Mouse (Mus musculus) hindbrain, postnatal 0 days (tissue): Measurements from ENCODE around the gene Myf6. TPM values are rescaled to one million over a fixed set of nuclear protein-coding genes. Genes with fewer than 3 reads are reported as not detected.

ENCODE experiments used
- ATAC-seq: fragments of 200-750 bp; cut with Nextera tagmentation; 2 replicates; pipeline ENCODE4 v1.8.0; 2017; ENCODE audit warnings: mild to moderate bottlenecking, moderate TSS enrichment, moderate library complexity
- DNase-seq: peaks from one replicate; pipeline ENCODE4 v3.0.0-alpha.2; 2015; ENCODE audit warnings: low spot score
- H3K27ac ChIP-seq: fragments of 300-500 bp; sonication (generic); 2 replicates; pipeline ENCODE4 v1.5.1; 2014; ENCODE audit warnings: mild to moderate bottlenecking
- H3K27me3 ChIP-seq: fragments of 300-500 bp; sonication (generic); 2 replicates; pipeline ENCODE4 v1.6.1; 2014; ENCODE audit warnings: low read length, mixed read lengths; ENCODE audit not compliant: insufficient read depth
- H3K36me3 ChIP-seq: fragments of 300-500 bp; sonication (generic); 2 replicates; pipeline ENCODE4 v1.6.1; 2014; ENCODE audit warnings: low read length, mixed read lengths; ENCODE audit not compliant: insufficient read depth
- H3K4me1 ChIP-seq: fragments of 300-500 bp; sonication (generic); 2 replicates; pipeline ENCODE4 v1.6.1; 2014; ENCODE audit warnings: antibody characterized with exemption, low read length, mixed read lengths; ENCODE audit not compliant: insufficient read depth
- H3K4me2 ChIP-seq: fragments of 300-500 bp; sonication (generic); 2 replicates; pipeline ENCODE4 v1.6.1; 2014; ENCODE audit warnings: low read depth, mild to moderate bottlenecking, low read length, moderate library complexity, mixed read lengths
- H3K4me3 ChIP-seq: fragments of 300-500 bp; sonication (generic); 2 replicates; pipeline ENCODE4 v1.5.1; 2014; ENCODE audit warnings: low read length
- H3K9ac ChIP-seq: fragments of 300-500 bp; sonication (generic); replicated peaks from 2 replicates; pipeline ENCODE4 v1.6.1; 2014; ENCODE audit warnings: mild to moderate bottlenecking, low read length, moderate library complexity, mixed read lengths
- H3K9me3 ChIP-seq: fragments of 300-500 bp; sonication (generic); 2 replicates; pipeline ENCODE4 v1.6.1; 2016; ENCODE audit warnings: low read length, mixed read lengths
- CTCF ChIP-seq: IDR thresholded peaks from 2 replicates; pipeline ENCODE4 v1.5.1; 2016; ENCODE audit warnings: antibody characterized with exemption, control low read depth, low read depth
- WGBS: fragments of 180-500 bp; shearing (Covaris S2); extraction: QIAGEN DNeasy Blood & Tissue Kit; methylation state at CpG from one replicate; pipeline ENCODE4 v1.1.7; 2014; 5-methylcytosine and 5-hydroxymethylcytosine counted together
- polyA plus RNA-seq: library from polyadenylated mRNA; unstranded; fragments of >200 nt; fragmentation: Nextera tagmentation; extraction: Ambion mirVana; gene quantifications from 2 replicates; pipeline ENCODE4 v1.2.1, GENCODE M21; 2015
- total RNA-seq: library from RNA; depleted of rRNA; stranded (reverse); fragments of >200 nt; gene quantifications from 2 replicates; pipeline ENCODE4 v1.2.3, GENCODE M21; 2014; rRNA removed

Gene Myf6
- total RNA-seq (0.18 TPM in 1 of 2 replicates, not detected in the other), polyA plus RNA-seq (not detected in 2 replicates)

- WGBS = 86% methylated on average over 6 of the region's 6 CpGs
- Histone ChIP-seq H3K27me3 (no peaks in the 10 kb centered on the region), H3K4me1 (no peaks in the 10 kb centered on the region), H3K4me3 (peak within 1 kb of the TSS; percentile 24; the same call in 1 of the 2 replicates), H3K4me2 (peak within 1 kb of the TSS; percentile 49), H3K9me3 (no peaks in the 10 kb centered on the region), H3K27ac (no peak within 1 kb of the TSS), H3K36me3 (no peaks in the 10 kb centered on the region), H3K9ac (no peak within 1 kb of the TSS)
- no peak for TF ChIP-seq CTCF
- no peak for ATAC-seq
- no peak for DNase-seq
Measured at GRCm38 (mm10) chr10:107494568-107494967, at the start of gene Myf6. Gene Myf6 (minus strand): TSS chr10:107494737.

DNA sequence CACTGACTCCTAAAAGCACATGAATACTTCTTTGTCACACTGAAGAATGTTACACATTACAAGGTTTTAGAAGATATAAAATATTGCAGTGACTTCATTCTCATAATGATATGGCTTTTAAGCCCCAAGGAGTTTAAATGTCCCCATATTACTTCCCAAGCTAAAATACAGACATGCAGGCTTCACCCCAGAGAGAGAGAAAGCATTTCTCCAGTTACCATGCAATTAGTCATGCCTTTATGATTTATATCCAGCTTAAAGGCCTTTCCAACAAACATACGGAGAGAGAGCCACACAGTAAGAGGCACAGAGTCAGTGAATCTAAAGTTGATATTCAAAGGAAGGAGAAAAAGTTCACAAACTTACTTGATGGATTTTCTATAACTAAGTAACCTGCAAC, 48.5 kb upstream of the Myf6 start:
- Histone ChIP-seq H3K9ac (no peak overlapping the region), H3K4me3 (no peak overlapping the region), H3K36me3 (no peaks in the 10 kb centered on the region), H3K9me3 (no peaks in the 10 kb centered on the region), H3K4me1 (no peaks in the 10 kb centered on the region), H3K27me3 (no peaks in the 10 kb centered on the region), H3K4me2 (no peak overlapping the region), H3K27ac (no peak overlapping the region)
- 30% methylated on average over 1 of the region's 1 CpGs for WGBS
- DNase-seq (no peak), ATAC-seq (no peak)
- no peak for TF ChIP-seq CTCF

- no peak overlapping the region for H3K4me3 ChIP-seq
- no peak for TF ChIP-seq CTCF
- ATAC-seq (no peak), DNase-seq (no peak)
- no peaks in the 10 kb centered on the region for H3K36me3 ChIP-seq
- no peak overlapping the region for H3K27ac ChIP-seq
- no peak overlapping the region for H3K4me2 ChIP-seq
- H3K27me3 ChIP-seq = no peaks in the 10 kb centered on the region
- no peaks in the 10 kb centered on the region for H3K9me3 ChIP-seq
- H3K9ac ChIP-seq = no peak overlapping the region
- no peaks in the 10 kb centered on the region for H3K4me1 ChIP-seq
- 81% methylated on average over 1 of the region's 1 CpGs for WGBS
Measured at GRCm38 (mm10) chr10:107528758-107529157, 34.2 kb upstream of the Myf6 start.

GRCm38 (mm10) chr10:107519216-107519615, 24.7 kb upstream of the Myf6 start:
- H3K4me2 ChIP-seq = no peak overlapping the region
- no peak overlapping the region for H3K9ac ChIP-seq
- no peak for ATAC-seq
- H3K36me3 ChIP-seq = no peaks in the 10 kb centered on the region
- 72% methylated on average over 5 of the region's 5 CpGs for WGBS
- H3K4me1 ChIP-seq = no peaks in the 10 kb centered on the region
- peak; percentile 17 for DNase-seq
- no peak overlapping the region for H3K27ac ChIP-seq
- no peak overlapping the region for H3K4me3 ChIP-seq
- TF ChIP-seq CTCF = no peak
- no peaks in the 10 kb centered on the region for H3K27me3 ChIP-seq
- H3K9me3 ChIP-seq = no peaks in the 10 kb centered on the region

DNA sequence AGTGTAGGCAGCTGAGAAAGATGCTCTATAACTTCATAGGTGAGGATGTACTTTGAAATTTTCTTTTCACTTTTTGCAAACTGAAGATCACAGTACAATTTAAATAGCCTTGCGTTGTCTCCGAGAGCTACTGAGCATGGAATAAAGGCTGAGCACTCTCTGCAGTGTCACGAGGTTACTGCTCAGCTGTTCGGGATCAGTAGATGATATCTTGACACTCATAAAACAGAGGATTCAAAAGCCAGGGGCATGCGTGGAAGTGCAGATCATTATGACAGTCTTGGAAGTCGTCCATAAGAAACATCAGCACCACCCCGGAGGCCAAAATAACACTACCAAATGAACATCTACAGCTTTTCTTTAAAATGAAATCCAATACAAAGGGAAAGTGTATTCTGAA, 22.1 kb upstream of the Myf6 start:
- no peaks in the 10 kb centered on the region for H3K4me1 ChIP-seq
- no peak for TF ChIP-seq CTCF
- no peak overlapping the region for H3K4me2 ChIP-seq
- no peaks in the 10 kb centered on the region for H3K9me3 ChIP-seq
- H3K4me3 ChIP-seq = no peak overlapping the region
- H3K36me3 ChIP-seq = no peaks in the 10 kb centered on the region
- H3K27me3 ChIP-seq = no peaks in the 10 kb centered on the region
- 71% methylated on average over 7 of the region's 7 CpGs for WGBS
- ATAC-seq = no peak
- no peak for DNase-seq
- no peak overlapping the region for H3K9ac ChIP-seq
- H3K27ac ChIP-seq = no peak overlapping the region

DNA sequence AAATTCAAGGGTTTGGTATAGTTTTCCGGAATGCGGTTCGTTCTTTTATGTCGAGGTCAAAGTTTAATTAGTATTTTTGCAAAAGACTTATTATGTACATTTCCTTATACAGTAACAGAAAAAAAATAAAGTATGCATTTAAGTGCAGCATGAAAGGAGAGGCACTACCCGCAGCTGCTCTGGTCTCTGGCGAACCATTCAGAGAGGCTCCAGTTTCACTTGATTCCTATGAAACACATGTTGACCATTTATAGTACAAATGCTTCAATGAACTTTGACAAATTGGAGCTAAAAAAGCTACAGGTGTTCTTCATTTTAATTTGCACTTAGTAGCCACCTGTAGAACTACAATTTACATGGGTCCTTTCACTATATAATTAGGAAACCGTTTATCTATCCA, 20.2 kb upstream of the Myf6 start:
- 88% methylated on average over 7 of the region's 7 CpGs for WGBS
- TF ChIP-seq CTCF = no peak
- H3K27ac ChIP-seq = no peak overlapping the region

DNA sequence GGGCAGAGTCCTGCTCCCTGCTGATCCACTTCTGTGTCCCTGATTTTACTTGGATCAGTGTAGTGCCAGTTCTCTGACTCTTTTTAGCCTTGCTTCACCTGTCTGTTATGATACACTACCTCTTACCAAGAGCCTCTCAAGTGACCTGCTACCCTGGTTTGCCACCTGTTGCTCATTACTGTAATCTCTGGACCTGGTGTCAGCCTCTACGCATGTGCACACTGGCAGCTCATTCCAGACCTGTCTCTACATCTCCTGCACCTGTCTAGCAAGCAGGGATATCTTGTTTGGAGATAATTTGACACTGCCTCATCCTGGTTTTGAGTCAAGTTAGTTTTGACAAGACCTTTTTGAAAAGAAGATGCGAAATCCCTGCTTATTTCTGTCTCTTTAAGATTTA, 11.9 kb upstream of the Myf6 start:
- no peaks in the 10 kb centered on the region for H3K4me1 ChIP-seq
- no peaks in the 10 kb centered on the region for H3K27me3 ChIP-seq
- no peak overlapping the region for H3K4me2 ChIP-seq
- no peak overlapping the region for H3K4me3 ChIP-seq
- no peak overlapping the region for H3K27ac ChIP-seq
- ATAC-seq (no peak), DNase-seq (no peak)
- H3K9me3 ChIP-seq = no peaks in the 10 kb centered on the region
- 91% methylated on average over 2 of the region's 2 CpGs for WGBS
- TF ChIP-seq CTCF = no peak
- no peaks in the 10 kb centered on the region for H3K36me3 ChIP-seq
- H3K9ac ChIP-seq = no peak overlapping the region

More for the DNA sequence above, 20.2 kb upstream of the Myf6 start:
- no peaks in the 10 kb centered on the region for H3K36me3 ChIP-seq
- no peak overlapping the region for H3K4me3 ChIP-seq
- no peaks in the 10 kb centered on the region for H3K9me3 ChIP-seq
- H3K27me3 ChIP-seq = no peaks in the 10 kb centered on the region
- ATAC-seq (no peak), DNase-seq (no peak)
- H3K4me1 ChIP-seq = no peaks in the 10 kb centered on the region
- no peak overlapping the region for H3K9ac ChIP-seq
- no peak overlapping the region for H3K4me2 ChIP-seq
